Mouse (Mus musculus) embryonic facial prominence, embryonic 13.5 days (tissue): ENCODE results near the gene Tpgs1. TPM values are rescaled to one million over a fixed set of nuclear protein-coding genes. Genes with fewer than 3 reads are reported as not detected.
"Not testable (repeated sequence)": the region's sequence is repeated elsewhere in the genome, so short reads cannot be mapped to it uniquely, and the experiment has no call there.

Experiments
- ATAC-seq: fragments of 200-750 bp; cut with Nextera tagmentation; 2 replicates; pipeline ENCODE4 v1.8.0; 2017; ENCODE audit warnings: low read depth; ENCODE audit not compliant: insufficient number of reproducible peaks, insufficient read depth, low FRiP score, low TSS enrichment
- H3K27ac ChIP-seq: fragments of 300-500 bp; sonication (generic); 2 replicates; pipeline ENCODE4 v1.5.1; 2015; ENCODE audit warnings: moderate library complexity, mild to moderate bottlenecking, inconsistent platforms
- H3K27me3 ChIP-seq: fragments of 300-500 bp; sonication (generic); 2 replicates; pipeline ENCODE4 v1.6.1; 2015; ENCODE audit warnings: mild to moderate bottlenecking, inconsistent platforms
- H3K36me3 ChIP-seq: fragments of 300-500 bp; sonication (generic); 2 replicates; pipeline ENCODE4 v1.6.1; 2015; ENCODE audit warnings: mild to moderate bottlenecking, inconsistent platforms
- H3K4me1 ChIP-seq: fragments of 300-500 bp; sonication (generic); 2 replicates; pipeline ENCODE4 v1.6.1; 2015; ENCODE audit warnings: inconsistent platforms
- H3K4me2 ChIP-seq: fragments of 300-500 bp; sonication (generic); 2 replicates; pipeline ENCODE4 v1.6.1; 2015; ENCODE audit warnings: moderate library complexity, mild to moderate bottlenecking, inconsistent platforms
- H3K4me3 ChIP-seq: fragments of 300-500 bp; sonication (generic); 2 replicates; pipeline ENCODE4 v1.5.1; 2015; ENCODE audit warnings: mild to moderate bottlenecking, inconsistent platforms
- H3K9ac ChIP-seq: fragments of 300-500 bp; sonication (generic); 2 replicates; pipeline ENCODE4 v1.6.1; 2015; ENCODE audit warnings: mild to moderate bottlenecking, inconsistent platforms
- H3K9me3 ChIP-seq: fragments of 300-500 bp; sonication (generic); 2 replicates; pipeline ENCODE4 v1.6.1; 2016; ENCODE audit warnings: inconsistent platforms
- WGBS: fragments of 180-500 bp; shearing (Covaris S2); methylation state at CpG from one replicate; pipeline ENCODE4 v1.1.7; 2015; ENCODE audit warnings: mixed read lengths; 5-methylcytosine and 5-hydroxymethylcytosine counted together
- polyA plus RNA-seq: library from polyadenylated mRNA; unstranded; fragments of >200 nt; fragmentation: Nextera tagmentation; extraction: Ambion mirVana; gene quantifications from 2 replicates; pipeline ENCODE4 v1.2.1, GENCODE M21; 2015

Gene Tpgs1
- polyA plus RNA-seq, 1 experiment from 2014 or later, result 62.1 TPM

GRCm38 (mm10) chr10:79695231-79696128, 26.3 kb downstream of the Tpgs1 start:
- H3K36me3 ChIP-seq, result peaks cover 6% of the 10 kb centered on the region; the same call in 1 of the 2 replicates
- no peaks in the 10 kb centered on the region for H3K9me3 ChIP-seq
- no peak overlapping the region for H3K9ac ChIP-seq
- H3K4me2 ChIP-seq, result peak overlapping the region; percentile 18
- 0 out of 2 replicates have a peak, but pooled peaks have one; percentile 7 for ATAC-seq
- H3K4me1 ChIP-seq, result peaks cover 19% of the 10 kb centered on the region
- no peaks in the 10 kb centered on the region for H3K27me3 ChIP-seq
- H3K27ac ChIP-seq, result peak overlapping the region; percentile 68
- no peak overlapping the region for H3K4me3 ChIP-seq
- 59% methylated on average over 13 of the region's 13 CpGs for WGBS

- H3K9me3 ChIP-seq, result no peaks in the 10 kb centered on the region
- H3K9ac ChIP-seq, result no peak overlapping the region
- WGBS, result 19% methylated on average over 9 of the region's 9 CpGs
- no peak overlapping the region for H3K4me3 ChIP-seq
- peaks cover 24% of the 10 kb centered on the region for H3K4me1 ChIP-seq
- peaks cover 6% of the 10 kb centered on the region; the same call in 1 of the 2 replicates for H3K36me3 ChIP-seq
- H3K4me2 ChIP-seq, result peak overlapping the region; percentile 18
- H3K27me3 ChIP-seq, result no peaks in the 10 kb centered on the region
- peak overlapping the region; percentile 68 for H3K27ac ChIP-seq
- no peak for ATAC-seq
Measured at GRCm38 (mm10) chr10:79696129-79696651, 27.0 kb downstream of the Tpgs1 start.

GRCm38 (mm10) chr10:79697916-79698315, 28.7 kb downstream of the Tpgs1 start:
- Histone ChIP-seq H3K27me3 (no peaks in the 10 kb centered on the region), H3K27ac (no peak overlapping the region), H3K9ac (no peak overlapping the region), H3K4me1 (peaks cover 25% of the 10 kb centered on the region), H3K36me3 (no peaks in the 10 kb centered on the region), H3K4me3 (no peak overlapping the region), H3K4me2 (no peak overlapping the region), H3K9me3 (no peaks in the 10 kb centered on the region)
- no peak for ATAC-seq
- WGBS, result 86% methylated on average over 6 of the region's 6 CpGs

GRCm38 (mm10) chr10:79698459-79698858, 29.3 kb downstream of the Tpgs1 start:
- Histone ChIP-seq H3K36me3 (no peaks in the 10 kb centered on the region), H3K27ac (no peak overlapping the region), H3K4me2 (no peak overlapping the region), H3K4me1 (peaks cover 25% of the 10 kb centered on the region), H3K9ac (no peak overlapping the region), H3K4me3 (no peak overlapping the region), H3K27me3 (no peaks in the 10 kb centered on the region), H3K9me3 (no peaks in the 10 kb centered on the region)
- no peak for ATAC-seq
- 95% methylated on average over 6 of the region's 6 CpGs for WGBS

GRCm38 (mm10) chr10:79700676-79701075, 31.5 kb downstream of the Tpgs1 start:
- ATAC-seq, result no peak
- H3K9ac ChIP-seq, result peak overlapping the region; percentile 44; the same call in 1 of the 2 replicates
- WGBS, result 51% methylated on average over 7 of the region's 7 CpGs

GRCm38 (mm10) chr10:79701443-79702129, 32.4 kb downstream of the Tpgs1 start:
- H3K27ac ChIP-seq, result no peak overlapping the region
- H3K4me2 ChIP-seq, result no peak overlapping the region
- H3K27me3 ChIP-seq, result no peaks in the 10 kb centered on the region
- H3K4me1 ChIP-seq, result peaks cover 25% of the 10 kb centered on the region
- no peak for ATAC-seq
- H3K4me3 ChIP-seq, result no peak overlapping the region; the same call in 1 of the 2 replicates
- H3K9me3 ChIP-seq, result no peaks in the 10 kb centered on the region
- H3K36me3 ChIP-seq, result peaks cover 5% of the 10 kb centered on the region; the same call in 1 of the 2 replicates
- H3K9ac ChIP-seq, result 0 out of 2 replicates have a peak overlapping the region, but pooled peaks have one; percentile 36
- WGBS, result 42% methylated on average over 10 of the region's 10 CpGs

More at GRCm38 (mm10) chr10:79700676-79701075, 31.5 kb downstream of the Tpgs1 start:
- Histone ChIP-seq H3K9me3 (no peaks in the 10 kb centered on the region), H3K4me1 (peaks cover 25% of the 10 kb centered on the region), H3K27me3 (no peaks in the 10 kb centered on the region), H3K4me3 (no peak overlapping the region), H3K36me3 (no peaks in the 10 kb centered on the region), H3K27ac (no peak overlapping the region), H3K4me2 (no peak overlapping the region)

GRCm38 (mm10) chr10:79702970-79703369, 33.8 kb downstream of the Tpgs1 start:
- peaks cover 36% of the 10 kb centered on the region for H3K4me1 ChIP-seq
- H3K4me3 ChIP-seq, result not testable (repeated sequence)

GRCm38 (mm10) chr10:79703541-79703940, 34.4 kb downstream of the Tpgs1 start:
- peak overlapping the region; percentile 93 for H3K9ac ChIP-seq
- peak overlapping the region; percentile 79 for H3K4me3 ChIP-seq
- peaks cover 36% of the 10 kb centered on the region for H3K4me1 ChIP-seq
- H3K36me3 ChIP-seq, result peaks cover 22% of the 10 kb centered on the region
- WGBS, result 75% methylated on average over 10 of the region's 10 CpGs
- no peaks in the 10 kb centered on the region for H3K9me3 ChIP-seq
- no peaks in the 10 kb centered on the region for H3K27me3 ChIP-seq
- no peak overlapping the region for H3K27ac ChIP-seq
- H3K4me2 ChIP-seq, result peak overlapping the region; percentile 99
- ATAC-seq, result no peak

More at GRCm38 (mm10) chr10:79702970-79703369, 33.8 kb downstream of the Tpgs1 start:
- not testable (repeated sequence) for H3K27me3 ChIP-seq, H3K9me3 ChIP-seq, H3K27ac ChIP-seq, ATAC-seq, H3K9ac ChIP-seq, H3K4me2 ChIP-seq
- 87% methylated on average over 4 of the region's 4 CpGs for WGBS
- peaks cover 18% of the 10 kb centered on the region for H3K36me3 ChIP-seq

GRCm38 (mm10) chr10:79704065-79704969, 35.1 kb downstream of the Tpgs1 start, which contains the start of gene Bsg:
Gene Bsg, plus strand, starts transcription at chr10:79704491.
- Histone ChIP-seq H3K27ac (peak within 1 kb of the TSS; percentile 83), H3K9ac (peak within 1 kb of the TSS; percentile 93), H3K4me3 (peak within 1 kb of the TSS; percentile 79), H3K36me3 (peaks cover 29% of the 10 kb centered on the region), H3K4me1 (peaks cover 36% of the 10 kb centered on the region), H3K27me3 (no peaks in the 10 kb centered on the region), H3K4me2 (peak within 1 kb of the TSS; percentile 99), H3K9me3 (no peaks in the 10 kb centered on the region)
- ATAC-seq, result peak; percentile 95
- WGBS, result under 1% methylated on average over 65 of the region's 65 CpGs

- Histone ChIP-seq H3K27ac (peak overlapping the region; percentile 83), H3K9ac (peak overlapping the region; percentile 93), H3K9me3 (no peaks in the 10 kb centered on the region), H3K36me3 (peaks cover 36% of the 10 kb centered on the region), H3K4me1 (peaks cover 36% of the 10 kb centered on the region), H3K4me2 (peak overlapping the region; percentile 99), H3K27me3 (no peaks in the 10 kb centered on the region), H3K4me3 (peak overlapping the region; percentile 79)
- 4% methylated on average over 10 of the region's 10 CpGs for WGBS
- no peak for ATAC-seq
Measured at GRCm38 (mm10) chr10:79704970-79705360, 35.8 kb downstream of the Tpgs1 start.
